Mouse (Mus musculus) hindbrain, embryonic 11.5 days (tissue): ENCODE measurements around the gene Gnb1l. TPM values are rescaled to one million over a fixed set of nuclear protein-coding genes. Genes with fewer than 3 reads are reported as not detected.

ENCODE experiments used
- ATAC-seq: fragments of 200-750 bp; cut with Nextera tagmentation; 2 replicates; pipeline ENCODE4 v1.8.0; 2017; ENCODE audit warnings: mild to moderate bottlenecking, moderate TSS enrichment, moderate library complexity; ENCODE audit not compliant: low FRiP score
- DNase-seq: peaks from one replicate; pipeline ENCODE4 v3.0.0-alpha.2; 2015; ENCODE audit warnings: low spot score
- H3K27ac ChIP-seq: fragments of 300-500 bp; sonication (generic); 2 replicates; pipeline ENCODE4 v1.5.1; 2014; ENCODE audit warnings: mild to moderate bottlenecking, low read depth, low read length
- H3K27me3 ChIP-seq: fragments of 300-500 bp; sonication (generic); 2 replicates; pipeline ENCODE4 v1.6.1; 2014; ENCODE audit warnings: mild to moderate bottlenecking, low read length, moderate library complexity, mixed read lengths; ENCODE audit not compliant: control insufficient read depth, insufficient read depth
- H3K36me3 ChIP-seq: fragments of 300-500 bp; sonication (generic); 2 replicates; pipeline ENCODE4 v1.6.1; 2014; ENCODE audit warnings: mild to moderate bottlenecking, low read length, moderate library complexity, mixed read lengths; ENCODE audit not compliant: control insufficient read depth, insufficient read depth
- H3K4me1 ChIP-seq: fragments of 300-500 bp; sonication (generic); replicated peaks from 2 replicates; pipeline ENCODE4 v1.6.1; 2014; ENCODE audit warnings: low read length, mixed read lengths; ENCODE audit not compliant: control insufficient read depth, insufficient read depth
- H3K4me2 ChIP-seq: fragments of 300-500 bp; sonication (generic); replicated peaks from 2 replicates; pipeline ENCODE4 v1.6.1; 2014; ENCODE audit warnings: mild to moderate bottlenecking, low read depth, low read length
- H3K4me3 ChIP-seq: fragments of 300-500 bp; sonication (generic); 2 replicates; pipeline ENCODE4 v1.5.1; 2014; ENCODE audit warnings: low read depth, low read length
- H3K9ac ChIP-seq: fragments of 300-500 bp; sonication (generic); 2 replicates; pipeline ENCODE4 v1.6.1; 2014; ENCODE audit warnings: low read depth, low read length
- H3K9me3 ChIP-seq: fragments of 300-500 bp; sonication (generic); 2 replicates; pipeline ENCODE4 v1.6.1; 2016; ENCODE audit warnings: low read length; ENCODE audit not compliant: control insufficient read depth
- WGBS: fragments of 180-500 bp; shearing (Covaris S2); extraction: QIAGEN DNeasy Blood & Tissue Kit; methylation state at CpG from one replicate; pipeline ENCODE4 v1.1.7; 2014; 5-methylcytosine and 5-hydroxymethylcytosine counted together
- polyA plus RNA-seq: library from polyadenylated mRNA; unstranded; fragments of >200 nt; fragmentation: Nextera tagmentation; extraction: Ambion mirVana; gene quantifications from 2 replicates; pipeline ENCODE4 v1.2.1, GENCODE M21; 2014

The Gnb1l gene
- polyA plus RNA-seq, 1 experiment from 2014 or later = 14.9 TPM

GRCm38 (mm10) chr16:18459955-18460370 lies 38.5 kb upstream of the Gnb1l start:
- Histone ChIP-seq H3K4me3 (no peak overlapping the region), H3K4me2 (peak overlapping the region; percentile 18; the same call in 1 of the 2 replicates), H3K36me3 (no peaks in the 10 kb centered on the region), H3K27ac (peak overlapping the region; percentile 47; the same call in 1 of the 2 replicates), H3K9ac (peak overlapping the region; percentile 27; the same call in 1 of the 2 replicates), H3K9me3 (no peaks in the 10 kb centered on the region), H3K27me3 (no peaks in the 10 kb centered on the region), H3K4me1 (peaks cover 10% of the 10 kb centered on the region)
- 3% methylated on average over 11 of the region's 11 CpGs for WGBS
- peak; percentile 61 for DNase-seq
- peak; percentile 77 for ATAC-seq

DNA sequence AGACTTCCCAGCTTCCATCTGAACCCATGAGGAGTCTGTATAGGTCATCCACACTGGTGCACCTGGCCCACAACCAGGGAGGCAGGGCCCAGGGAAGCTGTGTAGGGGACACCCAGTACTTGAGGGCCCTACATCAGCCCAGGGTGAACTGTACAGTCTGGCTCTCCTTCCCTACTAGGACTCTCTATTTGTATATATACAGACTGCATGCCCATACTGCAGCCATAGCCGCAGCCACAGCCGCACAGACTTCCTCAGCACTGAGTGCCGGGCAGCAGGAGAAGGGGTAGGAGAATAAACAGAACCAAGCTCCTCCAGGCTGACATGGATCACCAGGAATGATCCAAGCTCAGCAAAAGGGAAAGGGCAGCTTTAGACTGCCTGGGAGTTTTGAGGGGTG lies 37.7 kb upstream of the Gnb1l start:
- no peaks in the 10 kb centered on the region for H3K27me3 ChIP-seq
- DNase-seq = no peak
- H3K9ac ChIP-seq = no peak overlapping the region

DNA sequence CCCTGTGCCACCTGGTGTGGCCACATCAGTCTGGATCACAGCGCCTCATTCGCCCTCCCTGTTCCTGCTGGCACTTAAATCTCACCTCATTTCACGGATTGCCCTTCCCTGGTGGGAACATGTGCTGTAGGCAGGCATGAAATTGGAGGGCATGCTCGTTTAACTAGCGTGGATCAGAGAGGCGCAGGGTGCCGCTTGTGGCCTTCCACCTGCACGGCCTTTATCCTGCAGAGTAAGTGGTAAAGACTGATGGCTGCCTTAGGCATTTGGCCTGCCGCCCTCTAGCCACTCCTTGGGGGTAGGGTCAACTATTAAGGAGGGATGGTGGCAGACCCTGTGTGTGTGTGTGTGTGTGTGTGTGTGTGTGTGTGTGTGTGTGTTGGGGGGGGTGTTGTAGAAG lies 36.5 kb upstream of the Gnb1l start:
- H3K36me3 ChIP-seq = no peaks in the 10 kb centered on the region
- H3K27ac ChIP-seq = no peak overlapping the region
- H3K4me1 ChIP-seq = peaks cover 10% of the 10 kb centered on the region
- no peak overlapping the region for H3K4me2 ChIP-seq
- 54% methylated on average over 9 of the region's 9 CpGs for WGBS
- no peaks in the 10 kb centered on the region for H3K27me3 ChIP-seq
- DNase-seq (no peak), ATAC-seq (no peak)
- no peaks in the 10 kb centered on the region for H3K9me3 ChIP-seq
- H3K9ac ChIP-seq = no peak overlapping the region
- H3K4me3 ChIP-seq = no peak overlapping the region

More for the DNA sequence above, 37.7 kb upstream of the Gnb1l start:
- Histone ChIP-seq H3K9me3 (no peaks in the 10 kb centered on the region), H3K4me1 (peaks cover 10% of the 10 kb centered on the region), H3K4me3 (no peak overlapping the region), H3K4me2 (no peak overlapping the region), H3K36me3 (no peaks in the 10 kb centered on the region), H3K27ac (no peak overlapping the region)
- WGBS = 85% methylated on average over 3 of the region's 3 CpGs
- no peak for ATAC-seq

DNA sequence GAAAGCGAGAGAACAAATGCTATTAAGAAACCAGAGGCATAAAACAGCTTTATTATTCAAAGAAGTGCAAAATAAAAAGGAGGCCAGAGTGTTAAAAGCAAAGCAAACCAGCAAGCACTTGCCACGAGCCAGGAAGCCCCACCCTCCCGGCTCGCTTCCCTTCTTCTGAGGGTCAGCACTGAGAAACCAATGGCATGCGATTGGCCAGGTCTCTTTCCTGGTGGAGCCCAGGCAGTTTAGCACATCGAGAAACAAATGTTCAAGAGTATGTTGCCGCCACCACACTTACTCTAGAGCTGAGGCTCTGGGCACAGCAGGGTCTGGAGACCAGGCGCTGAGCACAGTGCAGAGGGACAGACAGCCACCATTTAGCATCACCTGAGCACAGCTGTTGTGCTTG lies 35.9 kb upstream of the Gnb1l start:
- H3K4me1 ChIP-seq = peaks cover 10% of the 10 kb centered on the region
- H3K27ac ChIP-seq = no peak overlapping the region
- no peaks in the 10 kb centered on the region for H3K36me3 ChIP-seq
- H3K27me3 ChIP-seq = no peaks in the 10 kb centered on the region
- no peak overlapping the region for H3K4me3 ChIP-seq
- no peak overlapping the region for H3K4me2 ChIP-seq
- DNase-seq = no peak
- no peak for ATAC-seq
- no peaks in the 10 kb centered on the region for H3K9me3 ChIP-seq
- H3K9ac ChIP-seq = no peak overlapping the region
- 61% methylated on average over 8 of the region's 8 CpGs for WGBS

- H3K27ac ChIP-seq = no peak overlapping the region
- no peak overlapping the region for H3K9ac ChIP-seq
- H3K4me3 ChIP-seq = no peak overlapping the region
- peaks cover 8% of the 10 kb centered on the region for H3K4me1 ChIP-seq
- no peaks in the 10 kb centered on the region for H3K27me3 ChIP-seq
- H3K4me2 ChIP-seq = no peak overlapping the region
- H3K36me3 ChIP-seq = no peaks in the 10 kb centered on the region
- H3K9me3 ChIP-seq = no peaks in the 10 kb centered on the region
- DNase-seq (no peak), ATAC-seq (no peak)
- WGBS = 76% methylated on average over 3 of the region's 3 CpGs
Observed at GRCm38 (mm10) chr16:18464271-18464670, 34.2 kb upstream of the Gnb1l start.

- Histone ChIP-seq H3K27me3 (no peaks in the 10 kb centered on the region), H3K4me3 (no peak overlapping the region), H3K27ac (no peak overlapping the region), H3K4me2 (no peak overlapping the region), H3K9me3 (no peaks in the 10 kb centered on the region), H3K4me1 (no peaks in the 10 kb centered on the region; the same call in 1 of the 2 replicates), H3K36me3 (no peaks in the 10 kb centered on the region), H3K9ac (no peak overlapping the region)
- no peak for DNase-seq
- 29% methylated on average over 1 of the region's 1 CpGs for WGBS
- ATAC-seq = no peak
Observed at GRCm38 (mm10) chr16:18470829-18471228, 27.7 kb upstream of the Gnb1l start.

DNA sequence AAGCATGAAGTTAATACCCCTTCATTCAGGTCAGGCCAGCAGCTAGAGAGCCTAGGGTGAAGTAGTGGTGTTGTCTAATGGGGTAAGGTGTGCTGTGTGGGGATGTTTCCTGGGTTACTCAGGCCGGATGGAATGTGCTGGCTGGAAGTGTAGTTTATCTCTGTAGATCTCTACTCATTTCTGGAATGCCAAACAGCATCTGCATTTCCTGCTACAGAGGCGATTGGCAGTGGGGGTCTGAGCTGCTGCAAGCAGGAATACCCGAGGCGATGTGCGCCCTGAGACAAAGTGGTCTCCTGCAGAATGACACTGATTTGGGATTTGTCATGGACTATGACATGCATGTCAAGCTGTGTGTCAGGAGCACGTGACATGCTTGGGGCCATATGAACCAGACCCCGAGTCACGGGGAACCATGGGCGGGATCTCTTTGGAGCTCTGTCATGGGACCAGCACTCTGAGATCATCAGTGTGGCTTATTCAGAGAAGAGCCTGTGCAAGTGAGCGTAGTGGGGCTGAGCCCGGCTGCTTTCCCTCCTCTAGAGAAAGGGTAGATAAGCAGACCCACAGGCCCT lies 27.0 kb upstream of the Gnb1l start:
- Histone ChIP-seq H3K9ac (no peak overlapping the region), H3K36me3 (no peaks in the 10 kb centered on the region), H3K4me3 (no peak overlapping the region), H3K27ac (no peak overlapping the region), H3K4me1 (no peaks in the 10 kb centered on the region; the same call in 1 of the 2 replicates), H3K9me3 (no peaks in the 10 kb centered on the region), H3K27me3 (no peaks in the 10 kb centered on the region), H3K4me2 (no peak overlapping the region)
- 76% methylated on average over 11 of the region's 11 CpGs for WGBS
- ATAC-seq = no peak
- no peak for DNase-seq

- 85% methylated on average over 6 of the region's 6 CpGs for WGBS
- ATAC-seq = no peak
Observed at GRCm38 (mm10) chr16:18471976-18472375, 26.5 kb upstream of the Gnb1l start.

DNA sequence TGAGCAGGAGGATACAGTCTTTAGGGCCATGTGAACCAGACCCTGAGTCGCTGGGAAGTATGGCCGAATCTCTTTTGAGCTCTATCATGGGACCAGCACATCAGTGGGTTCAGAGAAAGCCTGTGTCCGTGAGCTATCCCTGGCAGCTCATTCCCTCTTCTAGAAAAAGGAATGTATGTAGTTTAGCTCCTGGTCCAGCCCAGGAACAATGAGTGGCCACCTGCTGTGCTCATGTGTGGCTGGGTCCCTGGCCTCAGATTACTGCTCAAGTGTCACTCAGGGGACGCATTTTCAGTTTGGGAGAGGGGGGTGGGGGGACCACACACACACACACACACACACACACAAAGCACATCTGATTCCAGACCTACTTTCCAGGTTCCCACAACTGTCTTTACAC lies 26.1 kb upstream of the Gnb1l start:
- no peak for ATAC-seq
- Histone ChIP-seq H3K9me3 (no peaks in the 10 kb centered on the region), H3K27ac (no peak overlapping the region), H3K27me3 (no peaks in the 10 kb centered on the region), H3K36me3 (no peaks in the 10 kb centered on the region), H3K4me2 (no peak overlapping the region), H3K4me1 (no peaks in the 10 kb centered on the region; the same call in 1 of the 2 replicates), H3K4me3 (no peak overlapping the region), H3K9ac (no peak overlapping the region)
- no peak for DNase-seq
- WGBS = 68% methylated on average over 4 of the region's 4 CpGs

More at GRCm38 (mm10) chr16:18471976-18472375, 26.5 kb upstream of the Gnb1l start:
- Histone ChIP-seq H3K27ac (no peak overlapping the region), H3K4me2 (no peak overlapping the region), H3K9ac (no peak overlapping the region), H3K4me1 (no peaks in the 10 kb centered on the region; the same call in 1 of the 2 replicates), H3K36me3 (no peaks in the 10 kb centered on the region), H3K9me3 (no peaks in the 10 kb centered on the region), H3K4me3 (no peak overlapping the region), H3K27me3 (no peaks in the 10 kb centered on the region)
- no peak for DNase-seq
